Mouse (Mus musculus) lung, embryonic 16.5 days (tissue): Measurements from ENCODE around the gene Bcas3. TPM values are rescaled to one million over a fixed set of nuclear protein-coding genes. Genes with fewer than 3 reads are reported as not detected.

ENCODE experiments used
- ATAC-seq: fragments of 200-750 bp; cut with Nextera tagmentation; 2 replicates; pipeline ENCODE4 v1.8.0; 2017; ENCODE audit warnings: low read depth, mild to moderate bottlenecking, moderate library complexity
- H3K27ac ChIP-seq: fragments of 300-500 bp; sonication (generic); 2 replicates; pipeline ENCODE4 v1.5.1; 2014; ENCODE audit warnings: mild to moderate bottlenecking, control low read depth, low read length
- H3K27me3 ChIP-seq: fragments of 300-500 bp; sonication (generic); 2 replicates; pipeline ENCODE4 v1.6.1; 2014; ENCODE audit warnings: low read depth, low read length, mixed read lengths; ENCODE audit not compliant: control insufficient read depth, insufficient read depth
- H3K36me3 ChIP-seq: fragments of 300-500 bp; sonication (generic); 2 replicates; pipeline ENCODE4 v1.6.1; 2014; ENCODE audit warnings: low read length; ENCODE audit not compliant: control insufficient read depth, insufficient read depth
- H3K4me1 ChIP-seq: fragments of 300-500 bp; sonication (generic); replicated peaks from 2 replicates; pipeline ENCODE4 v1.6.1; 2014; ENCODE audit warnings: low read length, mixed read lengths; ENCODE audit not compliant: control insufficient read depth, insufficient read depth
- H3K4me2 ChIP-seq: fragments of 300-500 bp; sonication (generic); 2 replicates; pipeline ENCODE4 v1.6.1; 2014; ENCODE audit warnings: low read depth, low read length, control low read depth
- H3K4me3 ChIP-seq: fragments of 300-500 bp; sonication (generic); 2 replicates; pipeline ENCODE4 v1.5.1; 2014; ENCODE audit warnings: mild to moderate bottlenecking, low read length, control low read depth
- H3K9ac ChIP-seq: fragments of 300-500 bp; sonication (generic); 2 replicates; pipeline ENCODE4 v1.6.1; 2014; ENCODE audit warnings: low read length, control low read depth
- H3K9me3 ChIP-seq: fragments of 300-500 bp; sonication (generic); 2 replicates; pipeline ENCODE4 v1.6.1; 2016; ENCODE audit warnings: low read length; ENCODE audit not compliant: control insufficient read depth
- WGBS: fragments of 180-500 bp; shearing (Covaris S2); extraction: QIAGEN DNeasy Blood & Tissue Kit; methylation state at CpG from one replicate; pipeline ENCODE4 v1.1.7; 2014; 5-methylcytosine and 5-hydroxymethylcytosine counted together
- polyA plus RNA-seq: library from polyadenylated mRNA; unstranded; fragments of >200 nt; fragmentation: Nextera tagmentation; extraction: Ambion mirVana; gene quantifications from 2 replicates; pipeline ENCODE4 v1.2.1, GENCODE M21; 2015

Bcas3 gene
- polyA plus RNA-seq, 1 experiment from 2014 or later, result 38.4 TPM

DNA sequence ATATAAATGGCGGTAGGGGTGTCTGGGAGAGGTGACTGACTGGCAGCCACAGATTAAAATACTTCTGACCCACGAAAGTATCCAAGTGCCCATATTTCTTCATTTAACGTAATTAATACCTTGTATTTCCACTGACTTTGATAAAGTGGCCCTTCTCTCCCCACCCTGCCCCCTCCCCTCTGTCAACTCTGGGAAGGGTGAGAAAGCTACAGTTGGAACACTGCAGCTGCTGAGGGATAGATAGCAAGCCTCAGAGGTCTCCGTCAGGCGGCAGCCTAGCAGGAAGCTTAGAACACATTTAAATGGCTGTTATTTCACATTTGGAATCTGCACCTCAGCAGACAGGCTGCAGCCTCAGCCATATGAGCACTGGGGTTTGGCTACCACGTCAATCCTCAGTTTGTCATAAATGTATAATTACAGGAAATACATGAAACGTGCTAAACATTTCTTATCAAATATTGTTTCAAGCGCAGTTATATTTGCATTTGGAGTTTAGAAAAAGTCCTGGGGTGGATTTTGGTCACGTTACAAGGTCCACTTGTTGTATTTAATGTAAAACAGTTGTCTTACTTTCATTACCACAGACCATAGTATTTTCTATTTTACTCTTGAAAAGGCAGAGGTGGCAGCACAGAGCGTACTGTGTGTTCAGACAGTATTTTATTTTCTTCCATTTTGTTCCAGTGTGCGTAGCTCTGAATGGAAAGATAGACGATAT, 291.2 kb downstream of the Bcas3 start:
- Histone ChIP-seq H3K27me3 (no peaks in the 10 kb centered on the region), H3K4me1 (peaks cover 19% of the 10 kb centered on the region), H3K9me3 (no peaks in the 10 kb centered on the region), H3K4me3 (no peak overlapping the region), H3K27ac (peak overlapping the region; percentile 86), H3K36me3 (no peaks in the 10 kb centered on the region), H3K9ac (0 out of 2 replicates have a peak overlapping the region, but pooled peaks have one; percentile 32), H3K4me2 (peak overlapping the region; percentile 18; the same call in 1 of the 2 replicates)
- 32% methylated on average over 12 of the region's 12 CpGs for WGBS
- ATAC-seq, result peak; percentile 61; the same call in 1 of the 2 replicates

DNA sequence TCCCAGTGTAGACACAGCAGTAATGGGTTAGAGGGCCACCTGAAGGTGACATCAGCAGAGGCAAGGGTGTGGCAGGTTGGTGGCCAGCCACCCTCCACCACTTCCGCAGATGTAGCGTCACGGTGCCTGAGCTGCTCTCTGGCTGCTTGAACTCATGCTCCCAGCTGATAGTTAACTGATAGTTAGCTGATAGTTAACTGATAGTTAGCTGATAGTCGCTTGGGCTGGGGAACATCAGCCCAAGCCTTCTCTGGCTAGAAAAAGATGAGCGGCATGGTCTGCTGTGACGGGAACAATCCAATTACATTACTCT, 291.7 kb downstream of the Bcas3 start:
- H3K4me1 ChIP-seq, result peaks cover 19% of the 10 kb centered on the region
- H3K9me3 ChIP-seq, result no peaks in the 10 kb centered on the region
- 0 out of 2 replicates have a peak overlapping the region, but pooled peaks have one; percentile 32 for H3K9ac ChIP-seq
- H3K36me3 ChIP-seq, result no peaks in the 10 kb centered on the region
- no peak overlapping the region for H3K4me3 ChIP-seq
- 60% methylated on average over 6 of the region's 6 CpGs for WGBS
- H3K27ac ChIP-seq, result peak overlapping the region; percentile 86
- no peak for ATAC-seq
- H3K27me3 ChIP-seq, result no peaks in the 10 kb centered on the region
- peak overlapping the region; percentile 18; the same call in 1 of the 2 replicates for H3K4me2 ChIP-seq

DNA sequence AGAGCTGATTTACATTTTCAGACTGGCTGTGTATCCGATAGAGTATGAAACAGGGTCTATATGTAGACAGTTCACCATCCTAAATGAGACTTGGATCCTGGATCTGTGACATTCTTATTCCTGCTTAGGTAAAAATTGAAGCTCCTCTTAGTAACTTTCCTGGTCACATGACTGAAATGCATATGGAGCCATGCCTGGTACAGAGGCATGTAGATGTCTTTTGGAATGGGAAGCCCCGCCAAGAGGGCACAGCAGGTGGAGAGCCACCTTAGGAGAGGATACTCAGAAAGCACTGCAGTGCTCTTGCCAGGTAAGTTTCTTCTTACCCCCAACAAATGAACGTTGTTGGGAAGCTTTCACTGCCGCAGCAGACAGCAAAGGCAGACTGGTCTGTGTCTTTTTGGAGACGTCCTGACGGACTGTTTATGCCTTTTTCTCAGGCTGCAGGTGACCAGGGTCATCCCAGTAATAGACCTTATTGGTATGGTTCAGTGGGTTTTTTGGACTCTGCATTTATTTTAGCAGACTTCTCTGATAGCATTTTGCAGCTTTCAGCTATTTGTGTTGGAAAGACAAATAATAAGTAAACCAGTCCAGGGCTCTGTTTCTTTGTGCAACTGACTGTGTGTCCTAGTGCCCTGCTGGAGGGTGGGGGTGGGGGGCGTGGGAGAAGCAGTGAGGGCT, 292.3 kb downstream of the Bcas3 start:
- Histone ChIP-seq H3K9ac (no peak overlapping the region), H3K9me3 (no peaks in the 10 kb centered on the region), H3K27ac (no peak overlapping the region), H3K4me2 (no peak overlapping the region), H3K4me1 (peaks cover 16% of the 10 kb centered on the region), H3K4me3 (no peak overlapping the region), H3K36me3 (no peaks in the 10 kb centered on the region), H3K27me3 (no peaks in the 10 kb centered on the region)
- WGBS, result 69% methylated on average over 7 of the region's 7 CpGs
- no peak for ATAC-seq

DNA sequence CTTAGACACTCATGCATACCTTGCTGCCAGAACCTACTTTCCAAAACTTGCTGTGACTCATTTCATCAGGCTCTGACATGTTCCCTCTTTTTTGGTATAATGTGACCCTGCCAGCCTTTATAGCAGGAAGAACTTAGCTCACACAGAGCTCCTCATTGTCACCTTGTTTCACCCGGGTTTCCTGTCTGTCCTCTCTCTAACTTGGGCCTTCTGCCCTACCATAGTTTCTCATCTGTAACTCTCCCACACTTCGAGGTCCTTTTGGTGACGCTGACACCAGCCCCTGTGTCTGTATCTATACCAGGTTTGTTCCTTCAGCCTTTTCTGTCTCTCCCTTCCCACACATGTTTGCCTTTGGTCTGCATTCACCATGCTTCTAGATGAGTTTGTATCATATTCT, 295.9 kb downstream of the Bcas3 start:
- Histone ChIP-seq H3K27ac (no peak overlapping the region), H3K4me2 (no peak overlapping the region), H3K4me3 (no peak overlapping the region), H3K9me3 (no peaks in the 10 kb centered on the region), H3K4me1 (peaks cover 13% of the 10 kb centered on the region), H3K36me3 (no peaks in the 10 kb centered on the region), H3K27me3 (no peaks in the 10 kb centered on the region), H3K9ac (no peak overlapping the region)
- 47% methylated on average over 3 of the region's 3 CpGs for WGBS
- ATAC-seq, result no peak

DNA sequence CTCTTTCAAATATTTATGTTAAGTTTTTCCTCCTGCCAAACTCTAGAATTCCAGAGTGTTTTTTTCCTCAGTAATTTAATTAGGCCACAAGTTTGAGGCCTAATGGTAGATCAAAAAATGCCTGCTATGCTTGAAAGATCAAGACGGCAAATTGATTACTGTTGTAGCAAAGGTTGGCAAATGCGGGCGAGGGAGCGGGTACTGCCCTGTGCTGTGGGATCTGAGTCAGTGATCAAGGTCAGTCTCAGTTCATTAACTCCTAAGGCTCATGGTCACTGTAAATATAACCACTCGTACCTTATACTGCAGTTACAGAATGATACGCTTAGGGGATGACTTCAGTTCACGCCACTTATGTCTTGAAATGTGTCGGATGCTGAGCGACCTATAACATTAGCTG, 296.4 kb downstream of the Bcas3 start:
- Histone ChIP-seq H3K36me3 (no peaks in the 10 kb centered on the region), H3K27me3 (no peaks in the 10 kb centered on the region), H3K27ac (no peak overlapping the region), H3K9ac (no peak overlapping the region), H3K4me2 (no peak overlapping the region), H3K4me1 (peaks cover 10% of the 10 kb centered on the region), H3K4me3 (no peak overlapping the region), H3K9me3 (no peaks in the 10 kb centered on the region)
- no peak for ATAC-seq
- WGBS, result 74% methylated on average over 9 of the region's 9 CpGs

DNA sequence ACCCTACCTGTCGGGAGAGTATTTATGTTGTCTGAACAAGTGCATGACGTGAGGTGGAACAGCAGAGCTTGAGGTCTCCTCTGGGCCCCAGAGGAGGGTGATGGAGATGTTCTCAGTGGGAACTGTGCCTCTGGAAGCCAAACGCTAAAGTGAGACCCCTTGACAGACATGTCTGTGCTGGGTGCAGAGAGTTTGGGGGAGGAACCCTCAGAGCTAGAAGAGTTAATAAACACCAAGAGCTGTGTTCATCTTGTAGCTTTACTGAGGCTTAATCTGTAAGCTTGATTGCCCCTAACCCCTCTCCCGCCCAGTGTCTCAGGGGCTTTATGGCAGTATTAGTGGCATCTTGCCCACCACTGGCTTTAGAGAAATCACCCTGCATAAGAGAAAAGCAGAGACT, 304.5 kb downstream of the Bcas3 start:
- no peak for ATAC-seq
- 63% methylated on average over 4 of the region's 4 CpGs for WGBS
- Histone ChIP-seq H3K9ac (no peak overlapping the region), H3K36me3 (no peaks in the 10 kb centered on the region), H3K4me2 (no peak overlapping the region), H3K4me3 (no peak overlapping the region), H3K27ac (no peak overlapping the region), H3K4me1 (no peaks in the 10 kb centered on the region), H3K27me3 (no peaks in the 10 kb centered on the region), H3K9me3 (no peaks in the 10 kb centered on the region)

DNA sequence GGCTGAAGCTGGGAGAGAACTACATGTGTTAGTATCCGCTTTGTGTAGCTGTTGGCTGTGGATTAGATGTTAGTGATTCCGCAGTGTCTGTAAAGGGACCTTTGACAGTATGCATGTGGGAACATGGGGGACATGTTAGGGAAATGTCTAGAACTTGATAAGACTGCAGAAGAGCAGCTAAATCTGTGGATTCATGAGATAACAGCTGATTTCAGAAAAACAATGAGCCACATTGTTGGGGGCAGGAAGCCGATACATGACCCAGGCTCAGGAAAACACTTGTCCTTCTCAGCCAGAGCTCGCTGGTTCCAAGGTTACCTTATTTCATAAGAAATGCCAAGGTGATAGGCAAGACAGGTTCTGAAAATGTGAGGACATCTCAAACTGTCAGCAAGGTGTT, 307.3 kb downstream of the Bcas3 start:
- Histone ChIP-seq H3K27ac (no peak overlapping the region), H3K9ac (no peak overlapping the region), H3K4me1 (no peaks in the 10 kb centered on the region), H3K9me3 (no peaks in the 10 kb centered on the region), H3K27me3 (no peaks in the 10 kb centered on the region), H3K36me3 (no peaks in the 10 kb centered on the region), H3K4me3 (no peak overlapping the region), H3K4me2 (no peak overlapping the region)
- ATAC-seq, result no peak
- WGBS, result 79% methylated on average over 4 of the region's 4 CpGs

DNA sequence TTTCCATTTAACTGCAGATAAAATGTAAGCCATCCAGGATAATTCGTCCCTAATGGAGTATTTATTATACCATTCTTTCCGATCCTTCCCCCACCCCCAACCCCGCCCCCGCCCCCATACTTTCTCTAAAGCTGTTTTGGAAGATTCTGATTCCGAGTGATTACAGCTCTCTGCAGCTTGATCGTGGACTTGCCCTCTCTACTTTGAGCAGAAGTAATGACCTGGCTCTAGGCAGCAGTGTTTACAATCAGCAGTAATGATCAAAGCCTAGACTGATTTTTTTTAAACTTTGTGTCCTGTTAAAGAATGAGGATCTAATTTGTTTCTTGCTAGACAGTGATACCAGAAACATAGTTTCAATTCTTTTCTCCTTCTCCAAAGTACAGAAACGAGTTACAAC, 314.2 kb downstream of the Bcas3 start:
- Histone ChIP-seq H3K27ac (peak overlapping the region; percentile 93), H3K9ac (no peak overlapping the region)

DNA sequence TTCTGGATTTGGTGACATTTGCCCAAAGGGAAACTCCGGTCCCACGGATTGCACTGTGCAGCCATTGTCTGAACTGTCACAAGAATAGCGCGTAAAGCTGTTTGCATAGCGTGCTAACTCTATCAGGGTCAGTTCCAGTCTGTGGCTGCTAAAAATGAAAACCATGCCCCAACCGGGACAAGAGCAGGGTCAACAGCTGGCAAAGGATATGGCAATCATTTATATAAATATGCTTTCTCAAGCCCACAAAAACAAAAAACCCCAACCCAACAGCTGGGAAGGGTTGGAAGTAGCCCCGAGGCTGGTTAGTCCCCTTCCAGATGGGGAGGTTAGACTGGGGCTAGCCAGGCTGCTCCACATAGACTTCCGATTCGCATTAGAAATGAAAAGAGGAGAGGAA, 314.8 kb downstream of the Bcas3 start:
- Histone ChIP-seq H3K9me3 (no peaks in the 10 kb centered on the region), H3K4me1 (peaks cover 24% of the 10 kb centered on the region), H3K27me3 (no peaks in the 10 kb centered on the region), H3K9ac (peak overlapping the region; percentile 53), H3K4me2 (peak overlapping the region; percentile 8), H3K27ac (peak overlapping the region; percentile 93), H3K4me3 (no peak overlapping the region), H3K36me3 (no peaks in the 10 kb centered on the region)
- 12% methylated on average over 9 of the region's 9 CpGs for WGBS
- peak; percentile 68 for ATAC-seq

More for the DNA sequence above, 314.2 kb downstream of the Bcas3 start:
- Histone ChIP-seq H3K4me1 (peaks cover 23% of the 10 kb centered on the region), H3K36me3 (no peaks in the 10 kb centered on the region), H3K4me2 (peak overlapping the region; percentile 8), H3K4me3 (no peak overlapping the region), H3K27me3 (no peaks in the 10 kb centered on the region), H3K9me3 (no peaks in the 10 kb centered on the region)
- 29% methylated on average over 7 of the region's 7 CpGs for WGBS
- ATAC-seq, result peak; percentile 67
